ENCODE assay signal across 13 mouse cellular contexts in the genomic region with DNA sequence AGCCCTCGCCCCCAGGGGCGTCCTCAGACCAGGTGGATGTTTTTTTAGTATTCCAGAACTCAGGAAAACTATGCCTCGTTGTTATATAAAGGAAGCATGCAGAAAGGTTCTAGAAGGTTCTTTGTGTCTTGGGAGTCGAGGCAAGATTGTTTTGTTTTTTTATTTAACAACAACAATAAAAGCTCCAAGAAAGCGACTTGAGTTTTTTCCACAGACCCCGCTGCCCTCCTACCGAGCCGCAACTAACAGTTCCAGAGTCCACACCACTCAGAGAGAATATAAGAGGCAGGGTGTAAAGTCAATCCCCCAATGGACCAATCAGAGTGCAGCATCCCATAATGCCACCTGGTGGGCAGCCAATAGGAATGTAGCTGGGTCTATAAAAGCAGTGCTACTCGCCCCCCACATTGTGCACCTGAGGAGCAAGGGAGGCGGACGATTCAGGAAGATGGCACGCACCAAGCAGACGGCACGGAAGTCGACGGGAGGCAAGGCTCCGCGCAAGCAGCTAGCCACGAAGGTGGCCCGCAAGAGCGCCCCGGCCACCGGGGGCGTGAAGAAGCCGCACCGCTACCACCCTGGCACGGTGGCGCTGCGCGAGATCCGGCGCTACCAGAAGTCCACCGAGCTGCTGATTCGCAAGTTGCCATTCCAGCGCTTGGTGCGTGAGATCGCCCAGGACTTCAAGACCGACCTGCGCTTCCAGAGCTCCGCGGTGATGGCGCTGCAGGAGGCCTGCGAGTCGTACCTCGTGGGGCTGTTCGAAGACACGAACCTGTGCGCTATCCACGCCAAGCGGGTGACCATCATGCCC. TPM values are rescaled to one million over a fixed set of nuclear protein-coding genes. Genes with fewer than 3 reads are reported as not detected.
DNase-seq lines count a peak whose midpoint lies in the region; ATAC-seq and TF ChIP-seq lines count a peak whose summit lies in the region.
"Had no signal": no experiment of that assay in that cellular context is flagged by ENCODE, and none has a peak within 500 bp of the region (broad histone marks: within the 10 kb centered on the region; RNA-seq: fewer than 3 reads in every experiment).

No protein-coding gene starts in this region.

- no peak for ATAC-seq in intestine, postnatal 0 days
- ATAC-seq in intestine, embryonic 15.5 days: no peak
- ATAC-seq: activated CD4-positive, CD25-positive, alpha-beta regulatory T cell, adult 4 months had no signal

- 60% methylated on average over 50 of the region's 50 CpGs for WGBS in intestine, postnatal 0 days
- 58% methylated on average over 50 of the region's 50 CpGs for WGBS in intestine, embryonic 15.5 days
- WGBS in embryonic facial prominence, embryonic 10.5 days: 64% methylated on average over 50 of the region's 50 CpGs

- H3K36me3 ChIP-seq in intestine, postnatal 0 days (ENCODE audit: control insufficient read depth, insufficient read depth): peaks cover 8% of the 10 kb centered on the region; the same call in 1 of the 2 replicates
- no peaks in the 10 kb centered on the region for H3K36me3 ChIP-seq in intestine, embryonic 15.5 days
- peaks cover 15% of the 10 kb centered on the region for H3K36me3 ChIP-seq in embryonic facial prominence, embryonic 10.5 days (replicated peaks)

- intact Hi-C loops in heart, postnatal 25 days (cut with DNase I): no loop called here

- peaks cover 2% of the 10 kb centered on the region; the same call in 1 of the 2 replicates for H3K4me1 ChIP-seq in intestine, postnatal 0 days (replicated peaks; ENCODE audit: control insufficient read depth, insufficient read depth, low read length)
- peaks cover 24% of the 10 kb centered on the region for H3K4me1 ChIP-seq in intestine, embryonic 15.5 days (replicated peaks)
- H3K4me1 ChIP-seq in embryonic facial prominence, embryonic 10.5 days: peaks cover 43% of the 10 kb centered on the region

- H3K4me3 ChIP-seq in intestine, postnatal 0 days (ENCODE audit: low read depth, low read length): no peak overlapping the region
- H3K4me3 ChIP-seq in intestine, embryonic 15.5 days (replicated peaks): no peak overlapping the region
- H3K4me3 ChIP-seq in embryonic facial prominence, embryonic 10.5 days: peak overlapping the region; percentile 35; the same call in 1 of the 2 replicates
- H3K4me3 ChIP-seq: limb, embryonic 15.5 days had no signal

- TF ChIP-seq CTCF in intestine, postnatal 0 days (IDR thresholded peaks at IDR 0.05; ENCODE audit: low read depth): 0 out of 2 replicates have a peak, but pooled peaks have one; percentile 9

- no peak overlapping the region for H3K9ac ChIP-seq in intestine, postnatal 0 days (ENCODE audit: low read depth, low read length)
- H3K9ac ChIP-seq in intestine, embryonic 15.5 days: no peak overlapping the region
- H3K9ac ChIP-seq: hindbrain, embryonic 14.5 days; limb, embryonic 15.5 days had no signal

- no peak overlapping the region for H3K27ac ChIP-seq in intestine, postnatal 0 days (ENCODE audit: low read depth, low read length)
- no peak overlapping the region for H3K27ac ChIP-seq in intestine, embryonic 15.5 days
- H3K27ac ChIP-seq in embryonic facial prominence, embryonic 10.5 days (replicated peaks): no peak overlapping the region
- H3K27ac ChIP-seq: hindbrain, embryonic 14.5 days; limb, embryonic 15.5 days; stomach, postnatal 0 days had no signal

- no peak overlapping the region for H3K4me2 ChIP-seq in intestine, postnatal 0 days (replicated peaks; ENCODE audit: low read depth)
- no peak overlapping the region for H3K4me2 ChIP-seq in intestine, embryonic 15.5 days (replicated peaks)
- H3K4me2 ChIP-seq: limb, embryonic 15.5 days had no signal

- no peaks in the 10 kb centered on the region for H3K9me3 ChIP-seq in intestine, postnatal 0 days (ENCODE audit: control insufficient read depth)
- H3K9me3 ChIP-seq in intestine, embryonic 15.5 days: no peaks in the 10 kb centered on the region
- H3K9me3 ChIP-seq in embryonic facial prominence, embryonic 10.5 days: peaks cover 7% of the 10 kb centered on the region; the same call in 1 of the 2 replicates
- H3K9me3 ChIP-seq: limb, embryonic 15.5 days had no signal

- peak; percentile 91 for DNase-seq in heart, adult 11 months
- no peak for DNase-seq in heart, postnatal 25 days (ENCODE audit: low spot score)
- peak; percentile 86 for DNase-seq in ES-CJ7 (ENCODE audit: low read depth, low spot score)
- no peak for DNase-seq in embryonic facial prominence, embryonic 10.5 days (ENCODE audit: low spot score)
- DNase-seq in urinary bladder, postnatal 14 days (ENCODE audit: low spot score): no peak
- no peak for DNase-seq in layer of hippocampus, adult 9-10 months (ENCODE audit: low spot score)
- DNase-seq: embryo, embryonic 11 days had no signal

- H3K27me3 ChIP-seq in intestine, postnatal 0 days (replicated peaks; ENCODE audit: control insufficient read depth, insufficient read depth, low read length): peaks cover 8% of the 10 kb centered on the region
- H3K27me3 ChIP-seq in intestine, embryonic 15.5 days (replicated peaks): peaks cover 11% of the 10 kb centered on the region; the same call in 1 of the 2 replicates
- H3K27me3 ChIP-seq in embryonic facial prominence, embryonic 10.5 days (replicated peaks; ENCODE audit: low read depth, poor library complexity, severe bottlenecking): peaks cover 58% of the 10 kb centered on the region

RNA-seq across cellular contexts. Expression of gene Hist3h2a, which starts 7.1 kb away (rescaled TPM):
- 10 to 100 TPM; 17.1 to 21.3 TPM for total RNA-seq in heart, postnatal 25 days (2021)
- polyA plus RNA-seq in intestine, postnatal 0 days (2015; fragmentation: Nextera tagmentation; extraction: Ambion mirVana): 15.8 and 16.7 TPM in 2 replicates
- polyA plus RNA-seq in intestine, embryonic 15.5 days (2015; fragmentation: Nextera tagmentation; extraction: Ambion mirVana): 27.2 and 28.3 TPM in 2 replicates
- 17.8 and 19.0 TPM in 2 replicates for polyA plus RNA-seq in embryonic facial prominence, embryonic 10.5 days (2016; fragmentation: Nextera tagmentation; extraction: Ambion mirVana)

RNA-seq across cellular contexts. Expression of gene Trim17, which starts 7.1 kb away (rescaled TPM):
- total RNA-seq in heart, postnatal 25 days (2021): under 1 TPM; 0.10 to 0.17 TPM
- 0.08 and 0.12 TPM in 2 replicates for polyA plus RNA-seq in intestine, postnatal 0 days (2015; fragmentation: Nextera tagmentation; extraction: Ambion mirVana)
- 0.16 and 0.35 TPM in 2 replicates for polyA plus RNA-seq in intestine, embryonic 15.5 days (2015; fragmentation: Nextera tagmentation; extraction: Ambion mirVana)
- polyA plus RNA-seq in embryonic facial prominence, embryonic 10.5 days (2016; fragmentation: Nextera tagmentation; extraction: Ambion mirVana): 0.19 and 0.40 TPM in 2 replicates

RNA-seq across cellular contexts. Expression of gene Hist3h2ba, which starts 12.9 kb away (rescaled TPM):
- total RNA-seq in heart, postnatal 25 days (2021): 1 to 10 TPM; 1.8 to 2.3 TPM
- 6.9 and 7.8 TPM in 2 replicates for polyA plus RNA-seq in intestine, postnatal 0 days (2015; fragmentation: Nextera tagmentation; extraction: Ambion mirVana)
- 39.9 and 40.0 TPM in 2 replicates for polyA plus RNA-seq in intestine, embryonic 15.5 days (2015; fragmentation: Nextera tagmentation; extraction: Ambion mirVana)
- 23.0 and 25.0 TPM in 2 replicates for polyA plus RNA-seq in embryonic facial prominence, embryonic 10.5 days (2016; fragmentation: Nextera tagmentation; extraction: Ambion mirVana)

RNA-seq across cellular contexts. Expression of gene Trim11, which starts 16.3 kb away (rescaled TPM):
- 10 to 100 TPM; 14.8 to 15.5 TPM for total RNA-seq in heart, postnatal 25 days (2021)
- 8.9 and 9.7 TPM in 2 replicates for polyA plus RNA-seq in intestine, postnatal 0 days (2015; fragmentation: Nextera tagmentation; extraction: Ambion mirVana)
- 16.0 and 17.0 TPM in 2 replicates for polyA plus RNA-seq in intestine, embryonic 15.5 days (2015; fragmentation: Nextera tagmentation; extraction: Ambion mirVana)
- polyA plus RNA-seq in embryonic facial prominence, embryonic 10.5 days (2016; fragmentation: Nextera tagmentation; extraction: Ambion mirVana): 19.0 and 19.1 TPM in 2 replicates

RNA-seq across cellular contexts. Expression of gene Rnf187, which starts 22.9 kb away (rescaled TPM):
- 100 to 1,000 TPM; 163 to 167 TPM for total RNA-seq in heart, postnatal 25 days (2021)
- polyA plus RNA-seq in intestine, postnatal 0 days (2015; fragmentation: Nextera tagmentation; extraction: Ambion mirVana): 113 and 117 TPM in 2 replicates
- 201 and 207 TPM in 2 replicates for polyA plus RNA-seq in intestine, embryonic 15.5 days (2015; fragmentation: Nextera tagmentation; extraction: Ambion mirVana)
- polyA plus RNA-seq in embryonic facial prominence, embryonic 10.5 days (2016; fragmentation: Nextera tagmentation; extraction: Ambion mirVana): 255 and 258 TPM in 2 replicates

Comparison
In these comparisons a context has a peak if more than half of its experiments do, and no peak if none do; other contexts are left out.
1. DNase-seq: peak in heart, adult 11 months (single experiment) and ES-CJ7 (single experiment); none in heart, postnatal 25 days (single experiment), embryonic facial prominence, embryonic 10.5 days (single experiment), urinary bladder, postnatal 14 days (single experiment) and layer of hippocampus, adult 9-10 months (single experiment).